Mouse (Mus musculus) midbrain, embryonic 11.5 days (tissue): ENCODE measurements around the gene Phactr2. TPM values are rescaled to one million over a fixed set of nuclear protein-coding genes. Genes with fewer than 3 reads are reported as not detected.

Experiments used
- ATAC-seq: fragments of 200-750 bp; cut with Nextera tagmentation; 2 replicates; pipeline ENCODE4 v1.8.0; 2017; ENCODE audit warnings: moderate TSS enrichment, moderate library complexity; ENCODE audit not compliant: low FRiP score
- DNase-seq: peaks from one replicate; pipeline ENCODE4 v3.0.0; 2015; ENCODE audit warnings: low spot score; ENCODE audit errors: missing footprints
- H3K27ac ChIP-seq: fragments of 300-500 bp; sonication (generic); 2 replicates; pipeline ENCODE4 v1.5.1; 2014; ENCODE audit warnings: low read depth, low read length
- H3K27me3 ChIP-seq: fragments of 300-500 bp; sonication (generic); 2 replicates; pipeline ENCODE4 v1.6.1; 2014; ENCODE audit warnings: mild to moderate bottlenecking, low read length, moderate library complexity, mixed read lengths; ENCODE audit not compliant: control insufficient read depth, insufficient read depth
- H3K36me3 ChIP-seq: fragments of 300-500 bp; sonication (generic); 2 replicates; pipeline ENCODE4 v1.6.1; 2014; ENCODE audit warnings: mild to moderate bottlenecking, low read length, moderate library complexity, mixed read lengths; ENCODE audit not compliant: control insufficient read depth, insufficient read depth
- H3K4me1 ChIP-seq: fragments of 300-500 bp; sonication (generic); 2 replicates; pipeline ENCODE4 v1.6.1; 2014; ENCODE audit warnings: low read length; ENCODE audit not compliant: control insufficient read depth, insufficient read depth
- H3K4me2 ChIP-seq: fragments of 300-500 bp; sonication (generic); 2 replicates; pipeline ENCODE4 v1.6.1; 2014; ENCODE audit warnings: mild to moderate bottlenecking, moderate library complexity
- H3K4me3 ChIP-seq: fragments of 300-500 bp; sonication (generic); 2 replicates; pipeline ENCODE4 v1.5.1; 2014; ENCODE audit warnings: low read depth, low read length
- H3K9ac ChIP-seq: fragments of 300-500 bp; sonication (generic); 2 replicates; pipeline ENCODE4 v1.6.1; 2014; ENCODE audit warnings: low read length
- H3K9me3 ChIP-seq: fragments of 300-500 bp; sonication (generic); 2 replicates; pipeline ENCODE4 v1.6.1; 2016; ENCODE audit warnings: low read length; ENCODE audit not compliant: control insufficient read depth
- whole genome bisulfite sequencing: fragments of 180-500 bp; shearing (Covaris S2); extraction: QIAGEN DNeasy Blood & Tissue Kit; methylation state at CpG from one replicate; pipeline ENCODE4 v1.1.7; 2014; 5-methylcytosine and 5-hydroxymethylcytosine counted together
- polyA plus RNA-seq: library from polyadenylated mRNA; unstranded; fragments of >200 nt; fragmentation: Nextera tagmentation; extraction: Ambion mirVana; gene quantifications from 2 replicates; pipeline ENCODE4 v1.2.1, GENCODE M21; 2014

The Phactr2 gene
- polyA plus RNA-seq, 1 experiment from 2014 or later = 13.7 TPM

- no peaks in the 10 kb centered on the region for H3K36me3 ChIP-seq
- no peaks in the 10 kb centered on the region for H3K9me3 ChIP-seq
- no peak overlapping the region for H3K27ac ChIP-seq
- DNase-seq = no peak
- no peak overlapping the region for H3K9ac ChIP-seq
- no peaks in the 10 kb centered on the region for H3K4me1 ChIP-seq
- 89% methylated on average over 6 of the region's 6 CpGs for WGBS
- no peak overlapping the region for H3K4me2 ChIP-seq
- no peak for ATAC-seq
- H3K4me3 ChIP-seq = no peak overlapping the region
- H3K27me3 ChIP-seq = no peaks in the 10 kb centered on the region
Observed at GRCm38 (mm10) chr10:13212829-13213228, 261.4 kb downstream of the Phactr2 start.

GRCm38 (mm10) chr10:13212326-13212725, 261.9 kb downstream of the Phactr2 start:
- Histone ChIP-seq H3K27ac (no peak overlapping the region), H3K36me3 (no peaks in the 10 kb centered on the region), H3K9me3 (no peaks in the 10 kb centered on the region), H3K27me3 (no peaks in the 10 kb centered on the region), H3K4me3 (no peak overlapping the region), H3K4me2 (no peak overlapping the region), H3K9ac (no peak overlapping the region), H3K4me1 (no peaks in the 10 kb centered on the region)
- WGBS = 79% methylated on average over 9 of the region's 9 CpGs
- peak; percentile 12 for DNase-seq
- no peak for ATAC-seq

DNA sequence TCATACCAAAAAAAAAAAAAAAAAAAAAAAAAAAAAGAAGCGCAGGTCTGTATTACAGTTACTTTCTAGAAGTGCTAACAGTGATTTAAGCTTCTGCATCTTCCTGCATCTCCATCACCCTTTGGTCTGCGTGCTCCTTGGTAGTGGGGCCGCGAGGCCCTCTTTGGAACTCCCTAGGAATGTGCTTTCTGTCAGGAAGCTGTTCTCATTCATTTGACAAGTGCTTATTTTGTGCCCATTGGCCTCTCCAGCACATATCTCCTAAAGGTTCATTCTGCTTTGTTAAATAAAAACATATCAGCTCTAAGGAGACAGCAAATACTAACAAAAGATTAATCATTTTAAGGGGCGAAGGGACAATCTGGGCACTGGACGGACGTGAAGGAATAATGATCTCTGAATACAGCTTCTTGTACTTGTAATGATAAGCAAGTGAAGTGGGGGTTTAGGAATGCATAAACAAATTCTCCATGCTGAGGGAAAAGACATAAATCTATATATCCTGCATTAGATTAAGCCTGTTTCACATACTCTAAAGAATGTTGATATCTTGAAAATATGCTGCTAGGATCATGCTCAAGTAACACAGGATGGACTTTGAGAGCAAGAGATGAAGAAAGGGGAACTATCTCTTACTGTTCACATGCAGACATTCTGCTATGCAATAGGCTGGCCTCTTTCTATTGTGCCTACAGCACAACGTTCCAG, 264.1 kb downstream of the Phactr2 start:
- Histone ChIP-seq H3K9ac (no peak overlapping the region), H3K4me3 (no peak overlapping the region), H3K4me1 (no peaks in the 10 kb centered on the region), H3K27me3 (no peaks in the 10 kb centered on the region), H3K4me2 (no peak overlapping the region), H3K9me3 (no peaks in the 10 kb centered on the region), H3K36me3 (no peaks in the 10 kb centered on the region), H3K27ac (no peak overlapping the region)
- 83% methylated on average over 8 of the region's 8 CpGs for whole genome bisulfite sequencing
- ATAC-seq = no peak
- DNase-seq = peak; percentile 82

DNA sequence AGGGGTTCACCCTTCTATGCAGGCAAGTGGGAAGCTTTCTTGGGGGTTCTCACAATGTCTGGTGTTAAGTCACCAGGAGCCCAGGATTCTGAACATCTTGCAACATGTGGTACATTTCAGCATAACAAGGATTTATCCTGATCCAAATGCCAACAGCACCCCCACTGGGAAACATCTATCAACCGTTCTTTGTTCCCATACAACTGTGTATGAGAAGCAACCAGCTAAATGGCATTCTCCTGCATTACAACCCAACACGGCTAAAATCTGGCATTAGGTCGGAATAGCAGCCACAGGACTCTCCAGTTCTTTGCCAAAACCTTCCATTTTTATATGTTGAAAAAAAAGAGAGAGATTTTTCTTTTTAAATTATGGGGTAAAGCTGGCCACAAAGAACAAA, 264.7 kb downstream of the Phactr2 start:
- peak; percentile 60 for DNase-seq
- WGBS = 74% methylated on average over 3 of the region's 3 CpGs
- no peaks in the 10 kb centered on the region for H3K9me3 ChIP-seq
- H3K9ac ChIP-seq = no peak overlapping the region
- no peak overlapping the region for H3K27ac ChIP-seq
- no peak overlapping the region for H3K4me2 ChIP-seq
- no peaks in the 10 kb centered on the region for H3K4me1 ChIP-seq
- no peak overlapping the region for H3K4me3 ChIP-seq
- H3K27me3 ChIP-seq = no peaks in the 10 kb centered on the region
- no peak for ATAC-seq
- H3K36me3 ChIP-seq = no peaks in the 10 kb centered on the region

GRCm38 (mm10) chr10:13209061-13209460, 265.2 kb downstream of the Phactr2 start:
- no peaks in the 10 kb centered on the region for H3K27me3 ChIP-seq
- WGBS = 91% methylated on average over 4 of the region's 4 CpGs
- no peak overlapping the region for H3K27ac ChIP-seq
- no peaks in the 10 kb centered on the region for H3K4me1 ChIP-seq
- ATAC-seq (no peak), DNase-seq (peak; percentile 73)
- no peaks in the 10 kb centered on the region for H3K36me3 ChIP-seq
- H3K4me3 ChIP-seq = no peak overlapping the region
- H3K4me2 ChIP-seq = no peak overlapping the region
- no peak overlapping the region for H3K9ac ChIP-seq
- H3K9me3 ChIP-seq = no peaks in the 10 kb centered on the region

- H3K36me3 ChIP-seq = no peaks in the 10 kb centered on the region
- H3K4me1 ChIP-seq = no peaks in the 10 kb centered on the region
- no peaks in the 10 kb centered on the region for H3K27me3 ChIP-seq
- WGBS = 96% methylated on average over 6 of the region's 6 CpGs
- H3K27ac ChIP-seq = no peak overlapping the region
- DNase-seq (no peak), ATAC-seq (no peak)
- H3K4me2 ChIP-seq = no peak overlapping the region
- no peaks in the 10 kb centered on the region; the same call in 1 of the 2 replicates for H3K9me3 ChIP-seq
- H3K4me3 ChIP-seq = no peak overlapping the region
- H3K9ac ChIP-seq = no peak overlapping the region
Observed at GRCm38 (mm10) chr10:13201741-13202293, 272.4 kb downstream of the Phactr2 start.

DNA sequence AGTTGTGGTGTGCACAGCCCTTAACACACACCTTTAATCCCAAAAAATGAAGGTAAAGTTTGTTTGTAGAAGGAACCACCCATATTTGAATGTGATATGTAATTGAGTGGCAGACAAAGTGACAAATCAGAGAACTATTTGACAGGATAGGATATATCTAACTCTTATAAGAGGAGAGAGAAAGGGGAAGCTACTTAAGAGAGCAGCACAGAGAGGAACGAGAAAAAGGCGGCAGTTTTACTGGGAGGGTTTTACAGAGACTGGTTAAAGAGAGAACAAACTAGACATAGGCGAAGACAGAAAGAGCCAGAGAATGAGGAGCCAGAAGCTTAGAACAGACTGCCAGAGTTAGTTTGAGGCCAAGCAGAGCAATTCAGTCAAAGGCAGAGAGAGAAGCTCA, 273.4 kb downstream of the Phactr2 start:
- H3K9me3 ChIP-seq = no peaks in the 10 kb centered on the region; the same call in 1 of the 2 replicates

DNA sequence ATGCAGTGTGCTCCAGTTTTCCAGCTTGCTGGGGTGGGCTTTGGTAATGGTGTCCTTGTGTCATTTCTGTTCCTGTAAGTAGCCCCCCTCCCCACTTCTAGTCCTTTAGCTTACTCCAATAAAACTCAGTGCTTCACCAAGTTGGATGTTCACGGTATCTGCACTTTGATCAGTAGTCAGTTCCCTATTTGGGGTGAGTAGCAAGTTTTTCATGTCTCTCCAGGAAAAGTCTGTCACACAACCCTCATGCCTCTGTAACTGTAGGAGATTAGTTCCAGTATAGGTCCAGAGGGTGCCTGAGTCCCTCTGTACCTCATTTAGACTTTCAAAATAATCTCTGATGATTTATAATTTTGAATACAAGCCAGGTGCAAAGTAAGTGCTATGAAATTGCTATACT, 275.0 kb downstream of the Phactr2 start:
- no peak overlapping the region for H3K27ac ChIP-seq
- no peak overlapping the region for H3K9ac ChIP-seq
- H3K4me3 ChIP-seq = no peak overlapping the region
- DNase-seq = no peak
- no peaks in the 10 kb centered on the region for H3K36me3 ChIP-seq
- no peak overlapping the region for H3K4me2 ChIP-seq
- H3K9me3 ChIP-seq = no peaks in the 10 kb centered on the region; the same call in 1 of the 2 replicates
- 100% methylated on average over 1 of the region's 1 CpGs for WGBS
- no peaks in the 10 kb centered on the region for H3K4me1 ChIP-seq
- H3K27me3 ChIP-seq = no peaks in the 10 kb centered on the region
- no peak for ATAC-seq

More for the DNA sequence above, 273.4 kb downstream of the Phactr2 start:
- Histone ChIP-seq H3K27ac (no peak overlapping the region), H3K4me2 (no peak overlapping the region), H3K4me3 (no peak overlapping the region), H3K4me1 (no peaks in the 10 kb centered on the region), H3K27me3 (no peaks in the 10 kb centered on the region), H3K9ac (no peak overlapping the region), H3K36me3 (no peaks in the 10 kb centered on the region)
- 92% methylated on average over 3 of the region's 3 CpGs for WGBS
- DNase-seq (no peak), ATAC-seq (no peak)

GRCm38 (mm10) chr10:13196872-13197507, 277.2 kb downstream of the Phactr2 start:
- 84% methylated on average over 8 of the region's 8 CpGs for WGBS
- H3K9ac ChIP-seq = no peak overlapping the region
- no peak for DNase-seq
- H3K27me3 ChIP-seq = no peaks in the 10 kb centered on the region
- no peak overlapping the region for H3K4me2 ChIP-seq
- peaks cover 4% of the 10 kb centered on the region for H3K4me1 ChIP-seq
- H3K9me3 ChIP-seq = no peaks in the 10 kb centered on the region; the same call in 1 of the 2 replicates
- H3K36me3 ChIP-seq = no peaks in the 10 kb centered on the region
- no peak overlapping the region for H3K4me3 ChIP-seq
- H3K27ac ChIP-seq = no peak overlapping the region
- ATAC-seq = no peak
